Mouse (Mus musculus) testis, postnatal 14 days (tissue): Measurements from ENCODE around the gene Erlec1.

Experiments used
- DNase-seq: peaks from one replicate; pipeline ENCODE4 v3.0.0; 2021; ENCODE audit warnings: low spot score

Erlec1 gene

DNA sequence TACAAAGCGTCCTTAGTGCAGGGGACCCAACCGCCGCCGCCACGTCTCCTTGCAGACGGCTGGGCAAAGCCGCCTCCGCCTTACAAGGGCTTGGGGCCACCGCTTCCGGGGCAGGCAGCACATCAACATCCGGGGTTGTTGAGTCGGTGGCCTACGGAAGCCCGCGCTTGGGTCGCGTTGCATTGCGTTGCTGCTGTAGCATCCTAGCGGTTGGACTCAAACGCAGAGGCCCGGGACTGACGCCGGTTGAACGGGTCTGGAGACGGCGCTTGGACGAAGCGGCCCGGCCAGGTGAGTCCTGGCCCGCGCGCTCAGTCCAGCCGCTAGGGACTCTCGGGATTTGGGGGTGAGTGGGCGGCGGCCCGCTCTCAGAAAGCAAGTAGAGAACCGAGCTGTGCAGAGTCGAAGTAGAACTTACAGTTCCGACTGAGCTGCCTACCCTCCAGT, at the start of gene Erlec1:
TSS of gene Erlec1 (minus strand) at position 57 of the 447 bp plus-strand sequence.
- peak; percentile 89 for DNase-seq

DNA sequence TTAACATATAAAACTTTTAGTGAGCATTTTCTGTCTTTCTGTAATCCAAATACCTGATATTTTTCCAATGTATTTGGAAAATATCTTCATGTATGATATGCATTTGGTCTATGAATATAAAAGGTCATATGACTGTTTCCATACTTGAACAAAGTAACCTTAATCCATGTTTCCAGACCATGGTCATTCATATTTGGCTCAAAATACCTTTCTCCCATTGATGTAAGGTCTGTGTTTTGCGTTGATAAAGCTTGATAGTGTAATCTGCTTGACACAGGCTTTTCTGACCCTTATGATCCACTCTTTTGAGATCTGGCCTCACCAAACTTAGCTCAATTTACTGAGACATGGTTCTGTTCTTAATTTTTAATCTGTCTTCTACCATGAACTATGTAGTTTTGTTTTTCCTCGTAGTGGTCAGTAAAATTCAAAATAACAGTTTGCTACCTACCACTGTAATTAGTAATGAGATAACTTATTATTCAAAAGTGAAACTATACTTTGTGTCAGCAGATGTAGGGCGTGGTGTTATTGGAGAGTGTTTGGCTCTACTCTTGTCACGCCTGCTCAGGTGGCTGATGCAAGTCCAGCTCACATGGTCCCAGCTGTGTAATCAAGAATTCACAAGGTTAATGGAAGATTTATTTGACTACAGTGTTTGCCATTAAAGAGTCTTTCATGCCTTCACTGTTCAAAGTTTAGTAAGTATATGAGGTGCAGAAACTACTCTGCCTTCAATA, 47.2 kb upstream of the Erlec1 start:
- no peak for DNase-seq

DNA sequence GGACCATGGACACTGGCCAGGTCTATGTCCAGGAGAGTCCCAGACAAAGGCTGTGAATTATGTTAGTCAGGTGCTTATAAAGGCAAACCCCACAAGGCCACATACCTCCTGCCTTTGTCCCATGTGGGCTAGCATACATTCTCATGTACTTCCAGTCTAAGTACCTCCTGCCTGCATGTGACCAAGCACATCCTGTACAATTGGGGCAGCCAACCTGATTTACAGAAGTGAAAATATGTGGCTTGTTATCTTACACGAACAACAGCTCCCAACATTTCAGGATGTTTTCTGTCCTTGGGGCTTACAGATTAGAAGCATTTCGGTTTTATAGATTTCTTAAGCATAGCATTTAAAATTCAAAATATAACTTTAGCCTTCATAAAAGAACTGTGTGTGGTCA, 45.9 kb upstream of the Erlec1 start:
- DNase-seq = no peak

DNA sequence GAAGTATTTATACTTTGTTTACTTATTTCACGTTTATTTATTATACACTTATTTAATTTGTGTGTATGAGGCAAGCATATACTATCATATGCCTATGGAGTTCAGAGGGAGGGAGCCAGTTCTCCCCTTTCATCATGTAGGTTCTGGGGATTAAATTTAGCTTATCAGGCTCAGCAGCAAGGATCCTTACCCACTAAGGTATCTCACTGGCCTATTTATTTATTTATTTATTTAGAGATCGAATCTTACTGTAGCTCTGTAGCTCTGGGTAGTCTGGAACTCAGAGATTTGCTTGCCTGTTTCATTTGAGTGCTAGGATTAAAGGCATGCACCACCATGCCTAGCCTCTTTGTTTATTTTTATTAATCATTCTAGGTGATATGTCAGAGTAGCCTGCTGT, 44.6 kb upstream of the Erlec1 start:
- no peak for DNase-seq

DNA sequence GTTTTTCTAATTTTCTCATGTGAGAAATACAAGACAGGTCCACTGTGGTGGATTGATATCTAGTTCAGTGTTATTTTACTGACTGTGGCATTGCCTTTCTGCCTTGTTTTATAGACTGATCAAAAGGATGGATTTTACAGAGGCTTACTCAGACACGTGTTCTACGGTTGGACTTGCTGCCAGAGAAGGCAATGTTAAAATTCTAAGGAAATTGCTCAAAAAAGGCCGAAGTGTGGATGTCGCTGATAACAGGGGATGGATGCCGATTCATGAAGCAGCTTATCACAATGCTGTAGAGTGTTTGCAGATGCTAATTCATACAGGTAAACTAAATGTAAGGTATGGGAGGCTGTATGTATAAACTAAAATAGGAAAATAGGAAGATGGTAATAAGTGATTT, 44.1 kb upstream of the Erlec1 start:
- DNase-seq = no peak

DNA sequence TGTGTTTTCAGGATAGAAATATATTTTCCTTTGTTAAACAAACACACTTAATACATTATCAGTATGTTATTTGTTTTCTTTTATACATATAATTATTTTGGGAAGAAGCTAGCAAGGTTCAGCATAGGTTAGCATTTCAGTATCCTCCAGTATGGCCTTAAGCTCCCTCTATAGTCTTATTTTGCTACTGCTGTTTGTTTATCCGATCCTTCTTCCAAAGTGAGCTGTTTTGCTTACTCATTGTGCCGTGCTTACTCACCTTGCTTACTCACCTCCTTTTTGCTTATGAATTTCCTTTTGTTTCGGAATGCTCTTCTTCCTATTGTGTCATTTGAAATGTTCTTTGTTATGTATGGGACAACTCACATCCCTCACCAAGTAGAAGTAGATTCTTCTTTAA, 42.5 kb upstream of the Erlec1 start:
- DNase-seq = no peak

DNA sequence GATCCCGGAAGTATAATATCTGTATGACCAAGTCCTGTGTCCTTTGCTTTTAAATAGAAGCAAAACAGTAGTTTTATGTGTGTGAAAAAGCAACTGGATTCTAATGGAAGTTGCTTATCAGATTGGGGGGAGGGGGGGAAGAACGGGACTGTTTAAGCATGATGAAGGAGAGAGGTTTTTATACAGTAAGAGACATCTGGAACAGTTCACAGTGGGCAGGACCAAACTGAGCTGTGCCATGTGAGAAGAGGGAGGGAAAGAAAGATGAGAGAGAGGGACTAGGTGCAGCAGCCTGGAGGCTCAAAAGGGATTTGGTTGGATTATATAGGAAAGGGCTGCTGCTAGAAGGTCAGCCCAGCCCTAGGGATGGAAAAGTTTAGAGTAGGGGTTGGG, 32.5 kb upstream of the Erlec1 start:
- DNase-seq = no peak

DNA sequence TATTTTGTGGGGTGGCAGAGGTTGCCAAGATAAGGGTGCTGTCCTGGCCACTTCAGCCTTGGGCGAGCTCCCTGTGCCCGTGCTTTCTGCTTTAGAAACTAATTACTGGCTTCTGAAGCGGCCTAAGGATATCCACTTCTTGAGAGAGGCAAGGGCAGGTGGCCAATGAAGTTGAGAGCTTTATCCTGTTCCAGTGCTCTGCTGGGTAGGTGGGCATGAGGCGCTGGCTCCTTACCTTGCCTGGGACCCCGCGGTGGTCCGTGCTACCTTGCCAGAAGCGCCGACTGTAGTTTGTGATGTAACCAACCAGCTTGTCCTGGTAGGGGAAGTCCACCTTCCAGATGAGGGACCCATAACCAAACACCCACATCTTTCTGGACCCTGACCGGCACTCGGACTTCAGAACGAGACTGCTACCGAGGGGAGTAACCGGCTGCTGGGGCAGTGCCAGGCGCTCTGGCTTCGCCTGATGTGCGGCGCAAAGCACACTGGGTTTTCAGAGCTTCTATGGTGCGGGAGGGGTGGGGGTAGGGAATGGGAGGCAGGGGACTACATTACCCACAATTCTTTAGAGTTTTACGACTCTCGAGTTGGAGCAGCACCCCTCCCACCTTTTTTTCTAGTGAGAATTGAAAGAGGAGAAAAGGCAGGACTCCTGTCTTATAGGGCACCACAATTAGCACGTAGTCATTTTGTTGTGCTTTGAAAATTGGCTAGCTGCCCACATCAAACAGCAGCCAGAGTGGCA, 31.9 kb upstream of the Erlec1 start, which contains the start of gene Chac2:
TSS of gene Chac2 (minus strand) at position 474 of the 748 bp plus-strand sequence.
- peak; percentile 82 for DNase-seq

DNA sequence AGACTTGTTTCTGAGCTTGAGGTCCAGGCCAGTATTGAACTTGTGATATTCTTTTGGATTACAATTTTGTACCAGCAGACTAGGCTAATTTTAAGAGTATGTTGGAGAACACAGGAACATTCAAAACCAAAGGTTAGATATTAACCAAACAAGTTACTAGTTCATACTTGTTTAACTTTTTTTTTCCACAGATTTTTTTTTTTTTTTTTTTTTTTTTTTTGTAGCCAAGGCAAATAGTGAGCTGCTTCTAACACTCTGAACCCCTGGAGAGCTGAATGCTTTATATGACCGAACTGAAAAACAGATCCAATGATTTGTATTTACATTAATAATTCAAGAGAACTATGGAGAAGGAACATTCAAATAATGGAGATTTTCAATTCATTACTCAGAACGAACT, 31.1 kb upstream of the Erlec1 start:
- no peak for DNase-seq

DNA sequence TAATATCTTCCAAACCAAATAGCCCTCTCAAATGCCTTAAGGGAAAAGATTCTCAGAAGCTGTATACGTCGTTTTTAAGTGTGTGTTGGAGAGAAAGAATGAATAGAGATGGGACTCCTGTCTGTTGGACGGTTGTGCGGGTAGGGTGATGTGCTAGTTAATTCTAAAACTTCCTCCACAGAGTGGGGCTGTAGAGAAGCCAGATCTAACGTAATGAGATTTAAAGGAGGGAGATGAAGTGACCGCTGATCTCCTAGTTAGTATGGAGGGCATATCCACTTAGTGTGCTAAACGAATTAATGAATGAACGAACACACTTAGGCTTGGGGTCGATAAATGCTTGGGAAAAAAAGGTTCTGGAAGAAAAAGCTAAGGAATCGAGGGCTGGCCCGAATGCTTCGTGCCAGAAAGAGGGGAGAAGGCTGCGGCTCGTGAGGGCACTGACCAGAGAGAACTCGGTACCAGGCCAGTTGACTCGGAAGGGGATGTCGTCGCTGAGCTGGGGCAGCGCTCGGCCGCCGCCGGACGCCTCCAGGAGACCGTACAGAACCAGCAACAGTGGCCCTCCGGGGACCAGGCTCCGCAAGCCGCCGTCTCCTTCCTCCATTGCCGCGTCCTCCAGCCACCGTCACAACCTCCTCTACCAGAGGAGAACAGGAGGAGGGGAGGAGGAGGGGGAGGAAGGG, 523 bp downstream of the Erlec1 start:
- DNase-seq = peak; percentile 38

DNA sequence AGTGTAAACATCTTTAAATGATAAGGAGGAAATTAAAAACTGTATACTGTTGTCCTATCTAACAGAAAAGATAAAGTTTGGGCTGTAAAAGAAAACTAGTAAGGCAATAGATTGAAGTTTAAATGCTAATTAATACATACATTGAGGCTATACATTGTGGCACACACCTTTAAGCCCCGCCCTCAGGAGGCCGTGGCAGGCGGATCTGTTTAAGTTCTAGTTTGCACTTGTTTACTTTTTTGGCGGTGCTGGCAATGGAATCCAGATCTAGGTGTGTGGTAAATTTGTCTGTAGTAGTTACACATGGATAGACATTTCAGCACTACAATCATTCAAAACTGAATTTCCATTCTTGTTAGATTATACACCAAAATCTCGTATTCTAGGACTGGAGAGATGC, 1.3 kb downstream of the Erlec1 start:
- no peak for DNase-seq

DNA sequence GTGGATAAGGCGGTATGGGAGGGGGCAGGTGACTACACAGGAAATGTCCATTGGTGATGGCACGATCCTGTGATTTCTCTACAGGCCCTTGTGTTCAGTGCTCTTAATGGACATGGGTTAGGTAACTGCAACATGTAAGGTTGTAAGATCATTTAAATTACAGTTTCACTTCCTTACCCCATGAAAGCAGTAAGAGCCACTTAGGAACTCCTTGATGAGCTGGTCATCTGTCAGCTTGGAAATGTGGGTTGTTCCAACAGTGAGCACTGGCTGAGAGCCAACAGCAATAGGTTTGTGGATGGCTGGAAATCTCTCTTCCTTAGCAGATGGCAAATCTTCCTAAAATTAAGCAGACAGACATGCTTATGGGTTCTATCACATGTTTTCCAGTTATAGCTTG, 10.6 kb downstream of the Erlec1 start:
- DNase-seq = no peak

DNA sequence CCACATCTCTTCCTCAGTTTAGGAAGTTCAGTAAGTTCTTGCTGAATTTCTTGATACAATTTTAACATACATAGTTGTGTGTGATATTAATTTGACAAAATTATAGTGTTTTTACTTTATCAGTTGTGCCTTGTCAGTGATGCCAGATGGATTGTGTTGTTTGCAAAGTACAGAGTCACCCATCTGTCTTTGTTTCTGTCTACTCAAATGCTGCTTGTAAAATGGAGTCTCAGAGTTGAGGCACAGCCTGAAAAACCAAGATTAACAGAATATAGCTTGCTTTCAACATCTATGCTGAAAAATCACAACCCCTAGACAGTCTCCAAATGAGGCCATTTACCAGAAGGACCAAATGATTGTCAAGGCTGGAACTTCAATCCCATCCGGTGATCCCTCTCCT, 25.6 kb downstream of the Erlec1 start:
- DNase-seq = no peak

DNA sequence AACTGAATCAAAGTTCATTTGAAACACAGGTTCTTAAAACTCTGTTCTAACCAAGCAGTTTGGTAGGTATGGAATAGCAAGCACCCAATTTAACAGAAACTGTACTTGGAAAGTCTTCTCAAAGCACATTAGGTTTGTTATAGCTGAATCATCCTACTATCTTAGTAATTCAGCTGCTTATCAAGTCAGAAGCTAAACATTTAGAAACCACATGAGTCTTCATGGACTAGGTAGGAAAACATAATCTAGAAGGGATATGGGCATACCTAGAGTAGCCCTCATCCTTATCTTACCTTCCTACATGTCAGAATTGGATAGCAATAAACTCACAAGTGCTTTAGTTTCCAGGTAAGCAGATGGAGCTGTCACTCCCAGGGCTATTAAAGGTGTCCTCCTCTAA, 26.1 kb downstream of the Erlec1 start:
- no peak for DNase-seq

DNA sequence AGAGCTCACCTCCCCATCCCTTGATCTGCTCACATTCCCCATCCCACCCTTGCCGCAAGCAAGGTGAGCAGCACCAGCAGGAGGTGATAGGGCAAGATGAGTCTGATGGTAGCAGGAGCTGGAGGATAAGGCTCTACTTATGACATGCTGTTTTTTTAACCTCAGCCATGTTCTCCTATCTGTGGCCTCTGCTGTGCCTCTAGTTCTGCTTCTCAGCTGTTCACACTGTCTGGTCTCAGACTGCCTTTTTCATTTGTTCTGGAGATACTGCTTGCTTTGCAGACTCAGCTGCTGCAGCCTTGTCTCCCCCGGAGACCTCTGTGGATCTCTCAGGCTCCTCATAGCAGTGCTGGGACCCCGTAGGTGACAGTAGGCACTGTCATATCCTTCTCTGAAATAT, 30.9 kb downstream of the Erlec1 start:
- no peak for DNase-seq

DNA sequence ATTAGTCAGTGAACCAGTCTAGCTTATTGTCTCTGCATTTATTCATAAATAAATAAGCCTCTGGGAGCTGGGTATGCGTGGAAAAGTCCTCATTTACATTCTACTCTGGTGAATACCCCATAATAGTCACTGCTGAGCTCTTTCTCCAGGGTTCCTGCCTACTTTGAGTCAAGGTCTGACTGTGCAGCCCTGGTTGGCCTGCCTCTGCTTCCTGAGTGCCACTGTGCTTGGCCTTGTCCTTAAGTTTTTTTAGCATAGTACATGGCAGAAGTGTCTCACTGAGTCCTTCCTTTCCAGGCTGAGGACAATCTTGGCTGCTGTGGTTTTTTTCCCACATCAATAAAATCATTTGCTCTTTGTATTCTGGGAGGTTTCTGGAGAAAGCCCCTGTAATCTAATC, 33.5 kb downstream of the Erlec1 start:
- no peak for DNase-seq

DNA sequence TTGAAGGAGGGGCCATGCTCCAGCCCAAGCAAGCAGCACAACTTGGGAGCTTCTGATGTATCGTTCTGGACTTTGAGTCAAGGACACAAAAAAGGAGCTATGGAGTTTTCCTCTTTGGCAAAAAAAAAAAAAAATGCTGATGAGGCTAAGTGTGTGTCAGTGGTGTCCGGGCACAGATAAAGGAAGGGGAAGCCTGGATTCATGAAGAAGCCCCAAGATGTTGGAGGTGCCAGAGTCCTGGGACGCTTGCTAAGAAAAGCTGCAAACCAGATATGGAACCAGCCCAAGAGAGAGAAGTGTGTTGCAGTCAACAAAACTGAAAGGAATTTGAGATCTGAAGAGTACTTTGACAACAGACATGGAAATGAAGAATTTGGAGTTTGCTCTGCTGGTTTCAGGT, 41.8 kb downstream of the Erlec1 start:
- DNase-seq = no peak

DNA sequence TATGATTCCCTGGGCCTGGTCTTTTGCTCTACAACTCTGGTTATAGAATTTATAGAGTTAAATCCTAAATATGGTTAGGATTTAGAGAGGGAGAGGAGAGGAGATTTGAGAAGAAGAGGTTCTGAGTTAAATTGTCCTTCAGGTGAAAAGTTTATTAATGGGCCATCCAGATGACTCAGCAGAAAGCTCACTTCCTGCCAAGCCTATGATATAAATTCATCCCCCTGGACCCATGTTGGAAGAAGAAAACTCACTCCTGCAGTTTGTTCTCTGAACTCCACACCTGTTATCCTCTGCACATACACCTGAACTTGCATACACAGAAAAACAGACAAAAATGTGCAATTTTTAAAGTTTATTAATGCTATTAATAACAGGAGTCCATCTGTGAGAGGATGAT, 54.8 kb downstream of the Erlec1 start:
- no peak for DNase-seq

DNA sequence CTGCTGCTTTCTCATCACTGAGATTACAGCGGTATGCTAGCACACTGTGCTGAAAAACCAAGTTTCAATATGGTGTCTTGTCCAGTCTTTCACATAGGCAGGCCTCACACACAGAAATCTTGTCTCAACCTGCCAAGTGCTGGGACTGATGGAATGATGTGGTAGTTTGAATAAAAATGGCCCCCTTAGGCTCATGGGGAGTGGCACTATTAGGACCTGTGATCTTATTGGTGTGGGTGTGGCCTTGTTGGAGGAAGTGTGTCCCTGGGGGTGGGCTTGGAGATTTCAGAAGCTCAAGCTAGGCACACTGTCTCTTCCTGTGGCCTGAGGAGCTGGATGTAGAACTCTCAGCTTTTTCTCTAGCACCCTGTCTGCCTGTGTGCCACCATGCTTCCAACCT, 57.9 kb downstream of the Erlec1 start:
- DNase-seq = no peak

DNA sequence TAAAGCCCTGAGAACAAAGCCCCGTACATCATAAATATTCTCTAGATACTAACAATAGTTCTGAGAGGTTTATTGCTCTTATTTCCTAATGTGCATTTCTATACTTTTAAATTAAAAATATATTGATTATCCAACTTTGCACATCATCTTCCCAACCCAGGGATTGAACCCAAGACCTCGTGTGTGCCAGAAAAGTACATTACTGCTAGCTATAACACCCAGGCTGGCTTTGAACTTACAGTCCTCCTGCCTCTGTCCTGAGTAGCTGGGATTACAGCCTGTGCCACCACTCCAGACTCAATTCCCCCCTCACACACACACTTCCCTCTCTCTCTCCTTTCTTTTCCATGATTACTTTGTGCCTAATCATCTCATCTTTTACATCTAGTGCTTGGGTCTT, 66.0 kb downstream of the Erlec1 start:
- DNase-seq = no peak

DNA sequence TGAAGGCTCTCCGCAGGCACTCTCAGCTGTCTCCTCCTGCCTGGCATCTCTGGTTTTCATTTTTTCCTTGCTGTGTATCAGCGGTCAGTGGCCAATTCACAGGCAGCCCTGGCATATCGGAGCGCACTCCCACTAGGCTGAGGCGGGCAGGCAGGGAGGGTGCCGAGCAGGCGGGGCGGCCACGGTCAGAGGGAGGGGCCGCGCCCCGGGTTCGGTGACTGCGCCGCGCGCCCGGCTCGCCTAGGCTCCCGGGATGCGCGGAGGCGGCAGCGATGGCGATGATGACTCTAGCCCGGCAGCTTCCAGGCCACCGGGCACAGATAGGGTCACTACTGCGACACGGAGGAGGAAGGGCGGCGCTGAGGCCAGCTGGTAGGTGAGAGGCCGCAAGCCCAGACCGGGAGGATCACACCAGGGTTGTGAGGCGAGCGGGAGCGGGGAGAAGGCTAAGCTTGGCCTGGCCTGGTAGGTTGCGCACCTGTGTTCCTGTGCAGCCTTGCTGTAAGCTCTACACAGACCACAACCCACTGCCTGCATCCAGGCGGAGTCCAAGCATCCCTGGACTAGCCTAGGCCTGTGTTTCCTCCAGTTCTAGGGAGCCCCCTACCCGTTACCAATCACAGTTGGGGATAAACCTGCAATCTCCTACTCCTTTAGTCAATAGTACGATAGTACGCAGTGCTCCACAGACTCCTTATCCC, 68.8 kb downstream of the Erlec1 start, which contains the start of the genes Gpr75 and Asb3:
TSS of gene Gpr75 (plus strand) at position 188 of the 701 bp plus-strand sequence.
TSS of gene Asb3 (plus strand) at position 246 of the 701 bp plus-strand sequence.
- DNase-seq = peak; percentile 55
